Mouse (Mus musculus) hindbrain, postnatal 0 days (tissue): ENCODE measurements at regions not wholly inside any gene's neighbourhood (a gene's known extent, or its start where the extent isn't known, plus 50 kb on each side); places are given as distances from the start of the nearest gene placed in this dataset.
A peak's percentile ranks its signal among the peaks of the same experiment; 100 is the strongest.

Experiments
- ATAC-seq: fragments of 200-750 bp; cut with Nextera tagmentation; 2 replicates; pipeline ENCODE4 v1.8.0; 2017; ENCODE audit warnings: mild to moderate bottlenecking, moderate TSS enrichment, moderate library complexity
- DNase-seq: peaks from one replicate; pipeline ENCODE4 v3.0.0-alpha.2; 2015; ENCODE audit warnings: low spot score
- H3K27ac ChIP-seq: fragments of 300-500 bp; sonication (generic); 2 replicates; pipeline ENCODE4 v1.5.1; 2014; ENCODE audit warnings: mild to moderate bottlenecking
- H3K27me3 ChIP-seq: fragments of 300-500 bp; sonication (generic); 2 replicates; pipeline ENCODE4 v1.6.1; 2014; ENCODE audit warnings: low read length, mixed read lengths; ENCODE audit not compliant: insufficient read depth
- H3K36me3 ChIP-seq: fragments of 300-500 bp; sonication (generic); 2 replicates; pipeline ENCODE4 v1.6.1; 2014; ENCODE audit warnings: low read length, mixed read lengths; ENCODE audit not compliant: insufficient read depth
- H3K4me1 ChIP-seq: fragments of 300-500 bp; sonication (generic); 2 replicates; pipeline ENCODE4 v1.6.1; 2014; ENCODE audit warnings: antibody characterized with exemption, low read length, mixed read lengths; ENCODE audit not compliant: insufficient read depth
- H3K4me2 ChIP-seq: fragments of 300-500 bp; sonication (generic); 2 replicates; pipeline ENCODE4 v1.6.1; 2014; ENCODE audit warnings: low read depth, mild to moderate bottlenecking, low read length, moderate library complexity, mixed read lengths
- H3K4me3 ChIP-seq: fragments of 300-500 bp; sonication (generic); 2 replicates; pipeline ENCODE4 v1.5.1; 2014; ENCODE audit warnings: low read length
- H3K9ac ChIP-seq: fragments of 300-500 bp; sonication (generic); replicated peaks from 2 replicates; pipeline ENCODE4 v1.6.1; 2014; ENCODE audit warnings: mild to moderate bottlenecking, low read length, moderate library complexity, mixed read lengths
- H3K9me3 ChIP-seq: fragments of 300-500 bp; sonication (generic); 2 replicates; pipeline ENCODE4 v1.6.1; 2016; ENCODE audit warnings: low read length, mixed read lengths
- CTCF ChIP-seq: IDR thresholded peaks from 2 replicates; pipeline ENCODE4 v1.5.1; 2016; ENCODE audit warnings: antibody characterized with exemption, control low read depth, low read depth

- Histone ChIP-seq H3K27me3 (no peaks in the 10 kb centered on the region), H3K4me2 (no peak overlapping the region), H3K9me3 (no peaks in the 10 kb centered on the region), H3K27ac (no peak overlapping the region), H3K4me1 (no peaks in the 10 kb centered on the region), H3K9ac (no peak overlapping the region), H3K36me3 (no peaks in the 10 kb centered on the region), H3K4me3 (no peak overlapping the region)
- TF ChIP-seq CTCF: 0 out of 2 replicates have a peak, but pooled peaks have one; percentile 11
- ATAC-seq (no peak), DNase-seq (no peak)
Observed at GRCm38 (mm10) chr11:91749322-91749721, 172.0 kb upstream of the Kif2b start.
